Mouse (Mus musculus) CH12.LX (cell line): ENCODE data around the gene Adcy4. TPM values are rescaled to one million over a fixed set of nuclear protein-coding genes. Genes with fewer than 3 reads are reported as not detected.
"Not testable (repeated sequence)": the region's sequence is repeated elsewhere in the genome, so short reads cannot be mapped to it uniquely, and the experiment has no call there.

ENCODE experiments used
- DNase-seq: peaks from one replicate; pipeline ENCODE4 v3.0.0-alpha.2; 2013; ENCODE audit errors: extremely low read depth
- H3K27ac ChIP-seq: 2 replicates; pipeline ENCODE4 v1.5.1; 2012; ENCODE audit warnings: low read depth, mild to moderate bottlenecking, control low read depth, moderate library complexity; ENCODE audit not compliant: insufficient read depth
- H3K27me3 ChIP-seq: replicated peaks from 2 replicates; pipeline ENCODE3; 2012; ENCODE audit warnings: inconsistent platforms
- H3K36me3 ChIP-seq, 2 experiments: replicated peaks in 1 of 2; 2 replicates each; pipeline versions ENCODE3 to v1.6.1; 2012; ENCODE audit warnings: inconsistent platforms in 1 of 2, low read length in 1 of 2, mild to moderate bottlenecking in 1 of 2, mixed read lengths in 1 of 2, moderate library complexity in 1 of 2; ENCODE audit not compliant: control insufficient read depth in 1 of 2, insufficient read depth in 1 of 2
- H3K4me1 ChIP-seq, 2 experiments: 2 replicates each; pipeline ENCODE4 v1.6.1; 2012; ENCODE audit warnings: inconsistent platforms in 1 of 2, moderate library complexity in 1 of 2; ENCODE audit not compliant: insufficient read depth in 2 of 2, control insufficient read depth in 1 of 2
- H3K4me2 ChIP-seq: 2 replicates; pipeline ENCODE4 v1.6.1; 2012; ENCODE audit warnings: low read depth, mild to moderate bottlenecking, control low read depth; ENCODE audit not compliant: poor library complexity, insufficient read depth, severe bottlenecking
- H3K4me3 ChIP-seq, 3 experiments: fragments of 150-350 bp in 1 of 3; sonication (generic) in 1 of 3; replicated peaks in 1 of 3; 2 replicates each; pipeline versions ENCODE3 to v1.5.1; 2011 to 2012; ENCODE audit warnings: low read depth in 2 of 3, low read length in 2 of 3, mild to moderate bottlenecking in 2 of 3, moderate library complexity in 2 of 3, control low read depth in 1 of 3, improper control_type of control experiment in 1 of 3, inconsistent platforms in 1 of 3, mixed read lengths in 1 of 3; ENCODE audit not compliant: poor library complexity in 1 of 3
- H3K79me2 ChIP-seq: replicated peaks from 2 replicates; pipeline ENCODE4 v1.6.1; 2012; ENCODE audit warnings: mild to moderate bottlenecking, moderate library complexity; ENCODE audit not compliant: control insufficient read depth, poor library complexity, insufficient read depth, severe bottlenecking; ENCODE audit errors: extremely low read depth
- H3K9ac ChIP-seq: 2 replicates; pipeline ENCODE4 v1.6.1; 2012; ENCODE audit warnings: low read depth, mild to moderate bottlenecking, control low read depth, moderate library complexity; ENCODE audit not compliant: insufficient read depth
- H3K9me3 ChIP-seq: replicated peaks from 2 replicates; pipeline ENCODE3; 2012; ENCODE audit warnings: low read length, inconsistent platforms, mixed read lengths
- CHD2 ChIP-seq: IDR thresholded peaks from 2 replicates; pipeline ENCODE4 v1.6.1; 2011; ENCODE audit warnings: low read length, improper control_type of control experiment
- CTCF ChIP-seq, 2 experiments: IDR thresholded peaks in 1 of 2; conservative IDR thresholded peaks in 1 of 2; 2 replicates each; pipeline ENCODE4 v1.5.1; 2011 to 2012; ENCODE audit warnings: low read depth in 2 of 2, low read length in 2 of 2, improper control_type of control experiment in 1 of 2, inconsistent platforms in 1 of 2, mild to moderate bottlenecking in 1 of 2, moderate library complexity in 1 of 2
- JUN ChIP-seq: IDR thresholded peaks from 2 replicates; pipeline ENCODE4 v1.6.1; 2011; ENCODE audit warnings: low read depth, mild to moderate bottlenecking, low read length, improper control_type of control experiment, moderate library complexity; ENCODE audit not compliant: insufficient read depth
- JUND ChIP-seq: conservative IDR thresholded peaks from 2 replicates; pipeline ENCODE4 v1.6.1; 2011; ENCODE audit warnings: low read depth, low read length, improper control_type of control experiment
- MAFK ChIP-seq: IDR thresholded peaks from 2 replicates; pipeline ENCODE4 v1.6.1; 2011; ENCODE audit warnings: low read length, improper control_type of control experiment; ENCODE audit not compliant: insufficient replicate concordance
- MAX ChIP-seq: IDR thresholded peaks from 2 replicates; pipeline ENCODE4 v1.6.1; 2011; ENCODE audit warnings: low read length, improper control_type of control experiment
- MAZ ChIP-seq: IDR thresholded peaks from 2 replicates; pipeline ENCODE4 v1.6.1; 2012; ENCODE audit warnings: low read depth, mild to moderate bottlenecking, inconsistent platforms, low read length, improper control_type of control experiment, moderate library complexity
- MYC ChIP-seq: IDR thresholded peaks from 2 replicates; pipeline ENCODE4 v1.6.1; 2011; ENCODE audit warnings: low read depth, mild to moderate bottlenecking, improper control_type of control experiment, low read length
- NELFE ChIP-seq: IDR thresholded peaks from 2 replicates; pipeline ENCODE4 v1.6.1; 2011; ENCODE audit warnings: low read depth, low read length, improper control_type of control experiment
- NRF1 ChIP-seq: IDR thresholded peaks from 2 replicates; pipeline ENCODE4 v1.6.1; 2014; ENCODE audit warnings: low read depth, mild to moderate bottlenecking, inconsistent platforms, low read length, improper control_type of control experiment, moderate library complexity
- POLR2A ChIP-seq: IDR thresholded peaks from 2 replicates; pipeline ENCODE4 v1.6.1; 2011; ENCODE audit warnings: low read depth, mild to moderate bottlenecking, improper control_type of control experiment, low read length
- RAD21 ChIP-seq: IDR thresholded peaks from 2 replicates; pipeline ENCODE4 v1.6.1; 2011; ENCODE audit warnings: low read depth, mild to moderate bottlenecking, low read length, improper control_type of control experiment, moderate library complexity
- SIN3A ChIP-seq: IDR thresholded peaks from 2 replicates; pipeline ENCODE4 v1.6.1; 2012; ENCODE audit warnings: low read length, improper control_type of control experiment, inconsistent platforms
- SMC3 ChIP-seq: IDR thresholded peaks from 2 replicates; pipeline ENCODE4 v1.6.1; 2011; ENCODE audit warnings: low read depth, low read length, improper control_type of control experiment
- TCF12 ChIP-seq: IDR thresholded peaks from 2 replicates; pipeline ENCODE4 v1.6.1; 2014; ENCODE audit warnings: low read depth, mild to moderate bottlenecking, inconsistent platforms, low read length, improper control_type of control experiment
- USF1 ChIP-seq: IDR thresholded peaks from 2 replicates; pipeline ENCODE4 v1.6.1; 2014; ENCODE audit warnings: low read depth, mild to moderate bottlenecking, inconsistent platforms, low read length, improper control_type of control experiment
- ZNF384 ChIP-seq: IDR thresholded peaks from 2 replicates; pipeline ENCODE4 v1.6.1; 2012; ENCODE audit warnings: low read depth, low read length, improper control_type of control experiment, inconsistent platforms
- dilution Hi-C: fragments of 300-500 bp; cut with MboI; formaldehyde crosslinking; loops from 2 replicates; pipeline ENCODE4 v1.14.3; 2020; ENCODE audit warnings: low sequenced_read_pairs; ENCODE audit not compliant: extremely low pct_unique_long_range_greater_than_20kb, extremely low pct_ligation_motif_present
- in situ Hi-C: fragments of 300-500 bp; cut with MboI; formaldehyde crosslinking; loops from 3 replicates; pipeline ENCODE4 v1.14.3; 2019; ENCODE audit warnings: low sequenced_read_pairs, low pct_ligation_motif_present, low pct_unique_long_range_greater_than_20kb, mixed read lengths
- polyA plus RNA-seq: library from polyadenylated mRNA; unstranded; fragments of >175 nt; gene quantifications from 2 replicates; pipeline ENCODE4 v1.2.1, GENCODE M21; 2012; ENCODE audit warnings: low read depth; ENCODE audit not compliant: insufficient read length
- total RNA-seq, 2 experiments: library from RNA; depleted of rRNA; stranded (reverse); fragments of 300-350 nt in 1 of 2; fragments of >200 nt in 1 of 2; gene quantifications; 2 replicates each; pipeline ENCODE4 v1.2.3; 2012 to 2014

Gene Adcy4
- total and polyA plus RNA-seq, 3 experiments: not detected

DNA sequence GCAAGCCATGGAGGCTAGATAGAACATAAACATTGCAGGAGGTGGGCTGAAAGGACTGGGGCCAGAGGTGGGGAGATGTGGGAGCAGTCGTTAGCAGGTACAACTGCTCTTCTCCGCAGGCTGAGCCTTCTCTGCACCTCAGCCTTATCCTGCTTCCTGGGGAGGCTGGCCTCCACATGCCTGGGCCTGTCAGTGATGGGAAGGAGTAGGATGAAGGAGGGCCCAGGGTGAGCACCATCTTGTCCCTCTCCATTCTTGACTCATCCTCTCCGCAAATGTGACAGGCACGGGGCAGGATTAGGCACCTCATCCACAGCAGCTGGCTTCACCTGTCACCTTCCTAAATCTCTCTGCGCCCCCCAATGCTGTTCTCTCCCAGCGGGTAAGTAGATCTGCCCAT, 22.7 kb downstream of the Adcy4 start, which contains the start of gene Ltb4r2:
Ltb4r2 (plus strand) TSS at position 266 of the 400 bp plus-strand sequence.
- Histone ChIP-seq H3K79me2 (no peaks in the 10 kb centered on the region), H3K4me1 (peaks cover 8 to 31% of the 10 kb centered on the region in 2 experiments; a peak in 3 of 4 replicates), H3K9ac (no peak within 1 kb of the TSS), H3K27ac (no peak within 1 kb of the TSS), H3K27me3 (no peaks in the 10 kb centered on the region), H3K4me2 (no peak within 1 kb of the TSS), H3K4me3 (no peak within 1 kb of the TSS), H3K9me3 (no peaks in the 10 kb centered on the region), H3K36me3 (peaks cover 3 to 19% of the 10 kb centered on the region in 2 experiments)
- TF ChIP-seq MAFK: no peak
- TF ChIP-seq POLR2A: no peak
- no peak for TF ChIP-seq TCF12
- TF ChIP-seq ZNF384: no peak
- no peak for TF ChIP-seq JUN
- TF ChIP-seq MAX: no peak
- dilution Hi-C loops (no loop called here), in situ Hi-C loops (no loop called here)
- no peak for DNase-seq

DNA sequence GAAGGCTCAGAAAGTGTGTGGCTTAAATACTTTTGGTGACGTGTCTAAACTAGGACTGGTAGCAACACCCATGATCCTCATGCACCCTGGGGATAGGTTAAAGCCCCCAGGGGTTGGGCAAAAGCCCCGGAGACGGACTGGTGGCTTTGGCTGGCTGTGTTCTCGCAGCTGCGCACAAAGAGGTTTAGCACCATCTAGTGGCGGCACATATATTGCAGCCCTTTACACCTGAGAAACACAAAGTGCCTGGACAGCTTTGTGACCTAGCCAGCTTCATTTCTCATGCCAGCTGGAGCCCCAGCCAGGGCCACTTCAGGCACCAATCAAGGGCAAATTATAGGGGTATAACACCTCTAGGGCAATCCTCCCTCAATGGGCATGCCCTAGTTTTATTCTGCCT, 23.7 kb downstream of the Adcy4 start:
- dilution Hi-C loops, H3K9me3 ChIP-seq, H3K4me3 ChIP-seq, H3K27me3 ChIP-seq, H3K79me2 ChIP-seq, in situ Hi-C loops, H3K27ac ChIP-seq: not testable (repeated sequence)
- peak overlapping the region; percentile 75; the same call in 1 of the 2 replicates for H3K4me2 ChIP-seq
- TF ChIP-seq NELFE: peak; percentile 25; the same call in 1 of the 2 replicates
- TF ChIP-seq NRF1: peak; percentile 76
- TF ChIP-seq CTCF (conservative IDR thresholded peaks at IDR 0.05 in 1 of 2, IDR thresholded peaks at IDR 0.05 in 1 of 2; ENCODE audit: low read depth in 2 of 2, low read length in 2 of 2): peak; percentile 48 to 73; a peak in 3 of 4 replicates
- 0 out of 2 replicates have a peak, but pooled peaks have one; percentile 27 for TF ChIP-seq MAZ
- TF ChIP-seq SMC3: peak; percentile 64
- TF ChIP-seq RAD21: peak; percentile 65
- DNase-seq: peak; percentile 76
- H3K9ac ChIP-seq: peak overlapping the region; percentile 70; the same call in 1 of the 2 replicates
- H3K4me1 ChIP-seq: peaks cover 8 to 26% of the 10 kb centered on the region in 2 experiments; a peak in 3 of 4 replicates
- H3K36me3 ChIP-seq: peaks cover 13 to 29% of the 10 kb centered on the region in 2 experiments

DNA sequence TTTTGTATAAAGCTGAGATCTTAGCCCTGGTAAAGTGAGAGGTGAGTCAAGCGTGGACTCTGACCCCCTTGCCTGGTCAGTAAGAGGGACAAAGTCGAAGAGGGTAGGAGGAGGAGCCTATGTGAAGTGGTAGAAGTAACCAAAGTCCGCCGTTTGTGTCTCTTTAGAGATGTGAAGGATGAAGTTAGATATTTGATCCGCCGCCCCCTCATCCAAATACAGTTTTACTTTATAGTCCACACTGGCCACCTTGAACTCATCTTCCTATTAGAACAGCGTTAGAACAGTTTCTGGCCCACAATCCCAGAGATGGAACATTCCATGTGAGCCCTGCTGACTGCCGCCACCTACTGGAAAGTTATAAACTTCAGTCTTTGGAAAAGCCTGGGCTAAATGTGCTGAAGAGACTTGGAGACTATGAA, 25.5 kb downstream of the Adcy4 start, which contains the start of gene Cideb:
Cideb (minus strand) TSS at position 96 of the 422 bp plus-strand sequence.
- H3K9ac ChIP-seq: no peak within 1 kb of the TSS
- dilution Hi-C loops (no loop called here), in situ Hi-C loops (no loop called here)
- no peak within 1 kb of the TSS for H3K4me2 ChIP-seq
- no peak within 1 kb of the TSS for H3K27ac ChIP-seq
- peaks cover 30 to 47% of the 10 kb centered on the region in 2 experiments for H3K36me3 ChIP-seq
- peaks cover 0 to 9% of the 10 kb centered on the region in 2 experiments; a peak in 2 of 4 replicates for H3K4me1 ChIP-seq
- TF ChIP-seq NELFE (no peak), USF1 (no peak), RAD21 (peak; percentile 51), CTCF (conservative IDR thresholded peaks at IDR 0.05 in 1 of 2, IDR thresholded peaks at IDR 0.05 in 1 of 2; ENCODE audit: low read depth in 2 of 2, low read length in 2 of 2) (peak in 1 of 2 experiments; percentile 74; a peak in 2 of 4 replicates), JUND (no peak), POLR2A (no peak), SMC3 (peak; percentile 57), SIN3A (no peak), MYC (no peak), MAX (no peak), CHD2 (no peak)
- H3K79me2 ChIP-seq: no peaks in the 10 kb centered on the region
- peak; percentile 45 for DNase-seq
- H3K9me3 ChIP-seq: no peaks in the 10 kb centered on the region
- no peak within 1 kb of the TSS for H3K4me3 ChIP-seq
- no peaks in the 10 kb centered on the region for H3K27me3 ChIP-seq
